Mouse (Mus musculus): Measurements from ENCODE around the gene Nmb. TPM values are rescaled to one million over a fixed set of nuclear protein-coding genes. Genes with fewer than 3 reads are reported as not detected.

Gene Nmb
- polyA plus RNA-seq, 1 experiment, result 24.5 TPM

DNA sequence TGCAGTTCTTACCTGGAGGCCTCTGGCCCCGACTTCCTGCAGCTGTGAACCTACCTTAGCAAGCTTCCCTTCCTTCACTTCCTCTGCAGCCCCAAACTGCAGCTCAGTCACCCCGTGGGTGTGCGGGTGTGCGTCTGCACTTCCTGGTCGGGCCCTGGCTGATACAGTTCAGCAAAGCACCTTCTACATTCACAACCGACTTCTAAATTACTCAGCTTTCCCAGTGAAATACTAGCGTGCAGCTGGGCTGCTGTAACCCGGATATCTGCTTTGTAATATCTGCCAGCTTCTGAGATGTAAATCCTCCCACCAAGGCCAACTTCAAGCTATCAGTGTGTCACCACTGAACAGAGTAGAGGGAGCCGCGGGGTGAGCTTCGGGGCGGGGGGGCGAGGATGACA is 15.0 kb downstream of the Nmb start:
- DNase-seq, result peak; percentile 83
- peaks cover 18% of the 10 kb centered on the region for H3K4me1 ChIP-seq (replicated peaks; ENCODE audit: control insufficient read depth, insufficient read depth, low read length)
- peaks cover 28% of the 10 kb centered on the region for H3K36me3 ChIP-seq (ENCODE audit: control insufficient read depth, insufficient read depth, low read length)
- peak; percentile 66 for TF ChIP-seq POLR2A (IDR thresholded peaks at IDR 0.05; ENCODE audit: control insufficient read depth, extremely low read depth, insufficient read depth, low read length, poor library complexity)
- TF ChIP-seq CTCF (IDR thresholded peaks at IDR 0.05; ENCODE audit: borderline replicate concordance, control insufficient read depth, extremely low read depth, insufficient read depth, low read length, poor library complexity), result 0 out of 2 replicates have a peak, but pooled peaks have one; percentile 35
- H3K27ac ChIP-seq (ENCODE audit: control insufficient read depth, insufficient read depth, low read length), result peak overlapping the region; percentile 97
- WGBS, result 12% methylated on average over 13 of the region's 13 CpGs
- H3K4me3 ChIP-seq (ENCODE audit: control insufficient read depth, insufficient read depth, low read length), result peak overlapping the region; percentile 18; the same call in 1 of the 2 replicates
- no peaks in the 10 kb centered on the region for H3K27me3 ChIP-seq (ENCODE audit: control insufficient read depth, insufficient read depth, low read length)

DNA sequence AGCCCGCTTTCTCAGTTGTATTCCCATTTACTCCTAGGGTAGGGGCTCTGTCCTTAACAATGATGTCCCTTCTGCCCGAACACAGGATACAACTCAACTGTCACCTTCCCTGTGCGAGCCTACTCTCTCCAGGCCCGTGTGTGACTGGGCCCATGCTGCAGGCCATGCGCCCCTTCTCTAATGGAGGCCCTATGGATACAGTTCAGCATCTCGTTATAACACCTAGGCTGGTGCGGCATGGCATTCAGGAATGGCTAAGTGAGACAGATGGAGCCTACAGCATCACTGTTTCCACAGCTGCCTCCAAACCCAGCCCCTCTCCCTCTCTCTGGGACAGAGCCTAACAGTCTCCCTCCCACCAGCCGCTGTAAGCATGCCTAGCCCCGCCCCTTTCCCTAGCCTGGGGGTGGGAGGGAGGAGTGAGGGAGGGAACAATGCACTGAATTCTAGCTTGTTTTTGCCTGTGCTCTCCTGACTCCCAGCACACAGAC is 15.8 kb downstream of the Nmb start:
- DNase-seq, result peak; percentile 49

DNA sequence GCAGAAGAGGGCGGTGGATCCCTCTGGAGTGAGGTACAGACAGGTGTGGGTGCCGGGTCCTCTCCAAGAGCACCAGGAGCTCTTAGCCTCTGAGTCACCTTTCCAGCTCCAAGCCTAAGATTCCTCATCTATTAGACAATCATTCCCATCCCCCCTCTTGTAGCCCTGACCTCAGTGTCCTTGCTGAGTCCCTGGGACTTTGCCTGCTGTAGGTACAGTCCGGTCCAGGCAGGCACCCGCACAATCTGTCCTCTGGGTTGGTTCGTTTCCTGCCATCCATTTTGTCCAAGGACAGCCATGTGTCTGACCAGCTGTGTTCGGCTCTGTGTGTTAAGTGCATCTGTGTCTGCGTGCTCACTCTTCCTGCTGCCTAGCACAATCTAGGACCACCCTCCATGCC is 16.3 kb downstream of the Nmb start:
- peaks cover 18% of the 10 kb centered on the region for H3K4me1 ChIP-seq (replicated peaks; ENCODE audit: control insufficient read depth, insufficient read depth, low read length)
- no peak for TF ChIP-seq POLR2A (IDR thresholded peaks at IDR 0.05; ENCODE audit: control insufficient read depth, extremely low read depth, insufficient read depth, low read length, poor library complexity)
- TF ChIP-seq CTCF (IDR thresholded peaks at IDR 0.05; ENCODE audit: borderline replicate concordance, control insufficient read depth, extremely low read depth, insufficient read depth, low read length, poor library complexity), result no peak
- no peak for DNase-seq
- H3K4me3 ChIP-seq (ENCODE audit: control insufficient read depth, insufficient read depth, low read length), result no peak overlapping the region
- WGBS, result 94% methylated on average over 7 of the region's 7 CpGs
- H3K36me3 ChIP-seq (ENCODE audit: control insufficient read depth, insufficient read depth, low read length), result peaks cover 24% of the 10 kb centered on the region
- H3K27ac ChIP-seq (ENCODE audit: control insufficient read depth, insufficient read depth, low read length), result peak overlapping the region; percentile 97
- H3K27me3 ChIP-seq (ENCODE audit: control insufficient read depth, insufficient read depth, low read length), result no peaks in the 10 kb centered on the region

More for the DNA sequence above, 15.8 kb downstream of the Nmb start:
- 59% methylated on average over 9 of the region's 9 CpGs for WGBS
- no peak overlapping the region for H3K4me3 ChIP-seq (ENCODE audit: control insufficient read depth, insufficient read depth, low read length)
- H3K4me1 ChIP-seq (replicated peaks; ENCODE audit: control insufficient read depth, insufficient read depth, low read length), result peaks cover 18% of the 10 kb centered on the region
- no peaks in the 10 kb centered on the region for H3K27me3 ChIP-seq (ENCODE audit: control insufficient read depth, insufficient read depth, low read length)
- TF ChIP-seq CTCF (IDR thresholded peaks at IDR 0.05; ENCODE audit: borderline replicate concordance, control insufficient read depth, extremely low read depth, insufficient read depth, low read length, poor library complexity) (no peak), POLR2A (IDR thresholded peaks at IDR 0.05; ENCODE audit: control insufficient read depth, extremely low read depth, insufficient read depth, low read length, poor library complexity) (no peak)
- H3K36me3 ChIP-seq (ENCODE audit: control insufficient read depth, insufficient read depth, low read length), result peaks cover 27% of the 10 kb centered on the region
- peak overlapping the region; percentile 97 for H3K27ac ChIP-seq (ENCODE audit: control insufficient read depth, insufficient read depth, low read length)

DNA sequence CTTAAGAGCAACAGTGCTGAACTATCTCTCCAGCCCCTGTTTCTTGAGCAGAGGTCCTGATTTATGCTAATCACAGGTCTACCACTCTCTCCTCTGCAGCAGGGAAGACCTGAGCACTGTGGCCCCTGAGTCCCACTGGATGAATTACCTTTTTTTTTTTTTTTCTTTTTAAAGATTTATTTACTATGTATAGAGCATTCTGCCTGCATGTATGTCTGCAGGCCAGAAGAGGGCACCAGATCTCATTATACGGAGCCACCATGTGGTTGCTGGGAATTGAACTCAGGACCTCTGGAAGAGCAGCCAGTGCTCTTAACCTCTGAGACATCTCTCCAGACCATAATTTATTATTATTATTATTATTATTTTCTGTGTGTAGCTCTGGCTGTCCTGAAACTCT is 19.2 kb downstream of the Nmb start:
- Histone ChIP-seq H3K4me3 (ENCODE audit: control insufficient read depth, insufficient read depth, low read length) (no peak overlapping the region), H3K27me3 (ENCODE audit: control insufficient read depth, insufficient read depth, low read length) (no peaks in the 10 kb centered on the region), H3K27ac (ENCODE audit: control insufficient read depth, insufficient read depth, low read length) (no peak overlapping the region), H3K4me1 (replicated peaks; ENCODE audit: control insufficient read depth, insufficient read depth, low read length) (peaks cover 22% of the 10 kb centered on the region), H3K36me3 (ENCODE audit: control insufficient read depth, insufficient read depth, low read length) (no peaks in the 10 kb centered on the region)
- peak; percentile 41 for DNase-seq
- no peak for TF ChIP-seq CTCF (IDR thresholded peaks at IDR 0.05; ENCODE audit: borderline replicate concordance, control insufficient read depth, extremely low read depth, insufficient read depth, low read length, poor library complexity)
- TF ChIP-seq POLR2A (IDR thresholded peaks at IDR 0.05; ENCODE audit: control insufficient read depth, extremely low read depth, insufficient read depth, low read length, poor library complexity), result no peak
- WGBS, result 4% methylated on average over 1 of the region's 1 CpGs

DNA sequence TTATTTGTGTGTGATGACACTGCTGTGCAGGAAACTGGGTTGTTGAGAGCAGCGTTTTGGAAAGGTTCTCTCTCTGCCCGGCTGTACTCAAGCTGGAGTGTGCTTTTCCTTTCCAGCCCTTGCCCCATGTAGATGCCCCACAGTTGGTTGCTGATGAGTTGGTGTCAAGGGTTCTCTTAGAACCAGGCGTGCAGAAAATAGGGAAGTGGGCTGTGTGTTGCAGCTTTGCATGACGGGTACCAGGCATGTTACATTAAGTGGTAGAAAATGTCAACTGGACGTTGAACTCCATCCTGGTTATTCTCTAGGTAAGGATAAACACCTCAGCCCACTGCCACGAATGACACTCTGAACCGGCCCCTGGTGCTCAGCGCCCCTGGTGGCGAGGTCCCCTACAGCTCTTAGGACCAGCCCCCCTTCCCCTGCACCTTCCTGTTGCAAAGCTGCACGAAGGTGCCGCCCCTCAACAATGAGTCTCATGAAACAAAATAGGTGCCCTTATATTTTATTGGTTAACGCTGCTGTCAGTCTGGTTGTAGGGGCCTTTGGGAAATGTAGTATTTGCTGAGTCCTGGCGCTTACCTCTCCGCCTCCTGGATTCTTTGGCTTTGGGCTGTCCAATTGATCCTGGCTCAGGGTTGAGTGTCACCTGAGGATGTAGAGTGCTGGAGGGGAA is 21.9 kb downstream of the Nmb start:
- H3K27ac ChIP-seq (ENCODE audit: control insufficient read depth, insufficient read depth, low read length), result no peak overlapping the region
- H3K36me3 ChIP-seq (ENCODE audit: control insufficient read depth, insufficient read depth, low read length), result no peaks in the 10 kb centered on the region
- peak; percentile 84 for DNase-seq
- peak overlapping the region; percentile 20 for H3K4me3 ChIP-seq (ENCODE audit: control insufficient read depth, insufficient read depth, low read length)
- WGBS, result 6% methylated on average over 14 of the region's 14 CpGs
- TF ChIP-seq POLR2A (IDR thresholded peaks at IDR 0.05; ENCODE audit: control insufficient read depth, extremely low read depth, insufficient read depth, low read length, poor library complexity) (no peak), CTCF (IDR thresholded peaks at IDR 0.05; ENCODE audit: borderline replicate concordance, control insufficient read depth, extremely low read depth, insufficient read depth, low read length, poor library complexity) (peak; percentile 92)
- peaks cover 6% of the 10 kb centered on the region for H3K4me1 ChIP-seq (replicated peaks; ENCODE audit: control insufficient read depth, insufficient read depth, low read length)
- no peaks in the 10 kb centered on the region for H3K27me3 ChIP-seq (ENCODE audit: control insufficient read depth, insufficient read depth, low read length)

DNA sequence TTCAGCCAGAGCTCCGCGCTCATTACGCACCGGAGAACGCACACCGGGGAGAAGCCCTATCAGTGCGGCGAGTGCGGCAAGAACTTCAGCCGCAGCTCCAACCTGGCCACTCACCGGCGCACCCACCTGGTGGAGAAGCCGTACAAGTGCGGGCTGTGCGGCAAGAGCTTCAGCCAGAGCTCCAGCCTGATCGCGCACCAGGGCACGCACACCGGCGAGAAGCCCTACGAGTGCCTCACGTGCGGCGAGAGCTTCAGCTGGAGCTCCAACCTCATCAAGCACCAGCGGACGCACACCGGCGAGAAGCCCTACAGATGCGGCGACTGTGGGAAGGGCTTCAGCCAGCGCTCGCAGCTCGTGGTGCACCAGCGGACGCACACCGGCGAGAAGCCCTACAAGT is 29.1 kb downstream of the Nmb start:
- TF ChIP-seq POLR2A (IDR thresholded peaks at IDR 0.05; ENCODE audit: control insufficient read depth, extremely low read depth, insufficient read depth, low read length, poor library complexity) (no peak), CTCF (IDR thresholded peaks at IDR 0.05; ENCODE audit: borderline replicate concordance, control insufficient read depth, extremely low read depth, insufficient read depth, low read length, poor library complexity) (no peak)
- H3K4me1 ChIP-seq (replicated peaks; ENCODE audit: control insufficient read depth, insufficient read depth, low read length), result peaks cover 10% of the 10 kb centered on the region
- 77% methylated on average over 37 of the region's 37 CpGs for WGBS
- no peak overlapping the region; the same call in 1 of the 2 replicates for H3K4me3 ChIP-seq (ENCODE audit: control insufficient read depth, insufficient read depth, low read length)
- no peak for DNase-seq
- H3K27ac ChIP-seq (ENCODE audit: control insufficient read depth, insufficient read depth, low read length), result no peak overlapping the region
- H3K27me3 ChIP-seq (ENCODE audit: control insufficient read depth, insufficient read depth, low read length), result no peaks in the 10 kb centered on the region
- H3K36me3 ChIP-seq (ENCODE audit: control insufficient read depth, insufficient read depth, low read length), result peaks cover 42% of the 10 kb centered on the region

All from thymus, adult 2 months (tissue).